Comparison of ENCODE assay signal across 14 mouse cellular contexts in genomic region chr5:62622848-62623479, GRCm38 (mm10).
"Had no signal": no experiment of that assay in that cellular context is flagged by ENCODE, and none has a peak within 500 bp of the region (broad histone marks: within the 10 kb centered on the region; RNA-seq: fewer than 3 reads in every experiment).

No protein-coding gene starts in this region.

- H3K9ac ChIP-seq: hindbrain, embryonic 15.5 days; limb, embryonic 13.5 days; liver, embryonic 14.5 days; midbrain, embryonic 15.5 days; neural tube, embryonic 12.5 days had no signal

- H3K36me3 ChIP-seq: hindbrain, embryonic 15.5 days; limb, embryonic 13.5 days; midbrain, embryonic 15.5 days; neural tube, embryonic 12.5 days had no signal

- H3K27me3 ChIP-seq: hindbrain, embryonic 15.5 days; limb, embryonic 13.5 days; megakaryocyte, embryonic 14.5 days; midbrain, embryonic 15.5 days; neural tube, embryonic 12.5 days had no signal

- ATAC-seq: intestine, embryonic 16.5 days; midbrain, embryonic 15.5 days had no signal

- H3K4me3 ChIP-seq: hindbrain, embryonic 15.5 days; limb, embryonic 13.5 days; megakaryocyte, embryonic 14.5 days; midbrain, embryonic 15.5 days; neural tube, embryonic 12.5 days had no signal

- H3K9me3 ChIP-seq: hindbrain, embryonic 15.5 days; limb, embryonic 13.5 days; megakaryocyte, embryonic 14.5 days; midbrain, embryonic 15.5 days; neural tube, embryonic 12.5 days had no signal

- H3K4me1 ChIP-seq: hindbrain, embryonic 15.5 days; limb, embryonic 13.5 days; megakaryocyte, embryonic 14.5 days; midbrain, embryonic 15.5 days; neural tube, embryonic 12.5 days had no signal

- H3K4me2 ChIP-seq: hindbrain, embryonic 15.5 days; limb, embryonic 13.5 days; midbrain, embryonic 11.5 days; midbrain, embryonic 15.5 days; neural tube, embryonic 12.5 days had no signal

- H3K27ac ChIP-seq: hindbrain, embryonic 15.5 days; limb, embryonic 13.5 days; liver, embryonic 14.5 days; macrophage; midbrain, embryonic 15.5 days; neural tube, embryonic 12.5 days had no signal

- DNase-seq: left cerebral cortex, postnatal 4 days; right cerebral cortex, postnatal 4 days; spleen, adult 18-20 months; thymus, adult 2 months; thymus, postnatal 25 days had no signal
